8 mouse cellular contexts compared by ENCODE assay signal in the genomic region with DNA sequence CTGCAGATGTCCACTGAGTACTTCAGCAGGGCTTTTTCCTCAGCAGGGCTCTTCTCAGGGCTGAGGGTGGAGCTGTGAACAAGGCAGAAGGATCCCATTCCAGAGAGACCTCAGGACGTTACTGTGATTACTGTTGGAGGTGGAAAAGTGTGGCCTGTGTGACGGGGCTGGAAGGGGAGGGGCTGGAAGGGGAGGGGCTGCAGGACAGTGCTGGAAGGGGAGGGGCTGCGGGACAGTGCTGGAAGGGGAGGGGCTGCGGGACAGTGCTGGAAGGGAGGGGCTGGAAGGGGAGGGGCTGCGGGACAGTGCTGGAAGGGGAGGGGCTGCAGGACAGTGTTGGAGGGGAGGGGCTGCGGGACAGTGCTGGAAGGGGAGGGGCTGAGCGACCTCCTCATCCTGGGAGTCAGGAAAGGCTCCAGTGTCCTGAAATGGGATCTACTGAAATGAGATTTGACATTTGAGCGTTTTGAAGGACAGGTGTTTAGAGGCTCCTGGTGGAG.
A peak's percentile ranks its signal among the peaks of the same experiment; 100 is the strongest.
DNase-seq lines count a peak whose midpoint lies in the region; ATAC-seq and TF ChIP-seq lines count a peak whose summit lies in the region.

No protein-coding gene starts in this region.

- peak overlapping the region; percentile 57 for H3K4me2 ChIP-seq in heart, embryonic 14.5 days (ENCODE audit: low read length)
- peak overlapping the region; percentile 36 for H3K4me2 ChIP-seq in embryonic facial prominence, embryonic 14.5 days (ENCODE audit: low read depth, low read length)
- peak overlapping the region; percentile 27; the same call in 1 of the 2 replicates for H3K4me2 ChIP-seq in midbrain, embryonic 15.5 days

- H3K4me1 ChIP-seq in heart, embryonic 14.5 days (ENCODE audit: control insufficient read depth in 2 of 2, insufficient read depth in 2 of 2, low read length in 2 of 2), result peaks cover 6 to 20% of the 10 kb centered on the region in 2 experiments; a peak in 2 of 4 replicates
- peaks cover 7% of the 10 kb centered on the region for H3K4me1 ChIP-seq in heart, adult 2 months (ENCODE audit: control insufficient read depth, insufficient read depth, low read length)
- H3K4me1 ChIP-seq in embryonic facial prominence, embryonic 14.5 days (ENCODE audit: control insufficient read depth, insufficient read depth, low read length), result peaks cover 22% of the 10 kb centered on the region
- peaks cover 18% of the 10 kb centered on the region for H3K4me1 ChIP-seq in midbrain, embryonic 15.5 days

- 0% methylated on average over 8 of the region's 8 CpGs for WGBS in heart, embryonic 14.5 days
- 2% methylated on average over 6 of the region's 8 CpGs for WGBS in heart, adult 2 months
- WGBS in embryonic facial prominence, embryonic 14.5 days, result 0% methylated on average over 8 of the region's 8 CpGs
- 3% methylated on average over 8 of the region's 8 CpGs for WGBS in midbrain, embryonic 15.5 days

- H3K27ac ChIP-seq in heart, embryonic 14.5 days (replicated peaks in 1 of 2; ENCODE audit: control insufficient read depth in 1 of 2, insufficient read depth in 1 of 2, low read depth in 2 of 2, low read length in 2 of 2), result peak overlapping the region; percentile 41 to 63
- no peak overlapping the region for H3K27ac ChIP-seq in heart, adult 2 months
- H3K27ac ChIP-seq in embryonic facial prominence, embryonic 14.5 days (replicated peaks; ENCODE audit: low read depth, low read length), result peak overlapping the region; percentile 49; the same call in 1 of the 2 replicates
- no peak overlapping the region for H3K27ac ChIP-seq in midbrain, embryonic 15.5 days

- DNase-seq in heart, adult 2 months, result no peak
- DNase-seq in embryonic facial prominence, embryonic 14.5 days (ENCODE audit: low spot score), result peak; percentile 74
- DNase-seq in kidney, postnatal 10 days, result peak; percentile 68
- DNase-seq in ovary, postnatal 36 days (ENCODE audit: low spot score), result no peak
- DNase-seq in urinary bladder, adult 18-20 months (ENCODE audit: low spot score in 2 of 2), result no peak
- no peak for DNase-seq in left cerebral cortex, adult 18-20 months (ENCODE audit: low spot score in 2 of 2)

- H3K79me2 ChIP-seq in heart, adult 2 months (replicated peaks; ENCODE audit: control insufficient read depth, insufficient read depth, low read length), result no peaks in the 10 kb centered on the region

- H3K27me3 ChIP-seq in heart, embryonic 14.5 days (ENCODE audit: control insufficient read depth, insufficient read depth, low read length), result peaks cover 5% of the 10 kb centered on the region; the same call in 1 of the 2 replicates
- peaks cover 2% of the 10 kb centered on the region; the same call in 1 of the 2 replicates for H3K27me3 ChIP-seq in heart, adult 2 months (ENCODE audit: control insufficient read depth, insufficient read depth, low read length)
- H3K27me3 ChIP-seq in embryonic facial prominence, embryonic 14.5 days (replicated peaks; ENCODE audit: control insufficient read depth, insufficient read depth, low read length), result no peaks in the 10 kb centered on the region
- H3K27me3 ChIP-seq in midbrain, embryonic 15.5 days (replicated peaks), result no peaks in the 10 kb centered on the region; the same call in 1 of the 2 replicates

- no peaks in the 10 kb centered on the region for H3K9me3 ChIP-seq in heart, embryonic 14.5 days (ENCODE audit: control insufficient read depth, low read length)
- peaks cover 3% of the 10 kb centered on the region; the same call in 1 of the 2 replicates for H3K9me3 ChIP-seq in embryonic facial prominence, embryonic 14.5 days (ENCODE audit: control insufficient read depth, low read length)
- H3K9me3 ChIP-seq in midbrain, embryonic 15.5 days, result no peaks in the 10 kb centered on the region

- no peak for TF ChIP-seq EP300 in heart, adult 2 months (IDR thresholded peaks at IDR 0.05; ENCODE audit: insufficient read depth, low read depth, low read length)

- no peak for TF ChIP-seq CTCF in heart, adult 2 months (IDR thresholded peaks at IDR 0.05)

- peak overlapping the region; percentile 32; the same call in 1 of the 2 replicates for H3K9ac ChIP-seq in heart, embryonic 14.5 days (ENCODE audit: low read length)
- H3K9ac ChIP-seq in heart, adult 2 months (ENCODE audit: low read depth, low read length), result no peak overlapping the region
- H3K9ac ChIP-seq in embryonic facial prominence, embryonic 14.5 days (ENCODE audit: low read depth, low read length), result no peak overlapping the region
- H3K9ac ChIP-seq in midbrain, embryonic 15.5 days, result no peak overlapping the region

- intact Hi-C loops in heart, adult 2 months (cut with DNase I), result no loop called here

- TF ChIP-seq POLR2A in heart, adult 2 months (IDR thresholded peaks at IDR 0.05; ENCODE audit: insufficient read depth, low read depth, low read length), result no peak

- H3K4me3 ChIP-seq in heart, embryonic 14.5 days (ENCODE audit: control insufficient read depth in 1 of 2, insufficient read depth in 1 of 2, low read depth in 1 of 2, low read length in 2 of 2), result peak overlapping the region in 1 of 2 experiments; percentile 4; a peak in 1 of 4 replicates
- H3K4me3 ChIP-seq in heart, adult 2 months, result no peak overlapping the region
- peak overlapping the region; percentile 7; the same call in 1 of the 2 replicates for H3K4me3 ChIP-seq in embryonic facial prominence, embryonic 14.5 days (ENCODE audit: low read depth, low read length)
- H3K4me3 ChIP-seq in midbrain, embryonic 15.5 days, result no peak overlapping the region

- ATAC-seq in heart, embryonic 14.5 days (ENCODE audit: insufficient number of reproducible peaks, insufficient read depth, low FRiP score, low read depth), result peak; percentile 75
- peak; percentile 83 for ATAC-seq in embryonic facial prominence, embryonic 14.5 days (ENCODE audit: low read depth)
- ATAC-seq in midbrain, embryonic 15.5 days (replicated peaks), result peak; percentile 50; the same call in 1 of the 2 replicates

- H3K36me3 ChIP-seq in heart, embryonic 14.5 days (ENCODE audit: control insufficient read depth, insufficient read depth, low read length), result no peaks in the 10 kb centered on the region
- no peaks in the 10 kb centered on the region for H3K36me3 ChIP-seq in heart, adult 2 months (ENCODE audit: control insufficient read depth, insufficient read depth, low read length)
- no peaks in the 10 kb centered on the region for H3K36me3 ChIP-seq in embryonic facial prominence, embryonic 14.5 days (ENCODE audit: control insufficient read depth, insufficient read depth, low read length)
- H3K36me3 ChIP-seq in midbrain, embryonic 15.5 days (replicated peaks), result 0 out of 2 replicates have a peak, but pooled peaks cover 5% of the 10 kb centered on the region

Comparison
In these comparisons a context has a peak if more than half of its experiments do, and no peak if none do; other contexts are left out.
1. H3K27ac ChIP-seq: peak in heart, embryonic 14.5 days (2 of 2) and embryonic facial prominence, embryonic 14.5 days (single experiment); none in heart, adult 2 months (single experiment) and midbrain, embryonic 15.5 days (single experiment).
2. DNase-seq: peak in embryonic facial prominence, embryonic 14.5 days (single experiment) and kidney, postnatal 10 days (single experiment); none in heart, adult 2 months (0 of 2), ovary, postnatal 36 days (single experiment), urinary bladder, adult 18-20 months (0 of 2) and left cerebral cortex, adult 18-20 months (0 of 2).
3. Peak in every context shown above with its lines, with median percentiles within 50 percentile points of each other: ATAC-seq and H3K4me2 ChIP-seq.